Mouse (Mus musculus) thymus, postnatal 10 days (tissue): Measurements from ENCODE around the gene Rhbdl3.

ENCODE experiments used
- DNase-seq, 2 experiments: peaks; one replicate each; pipeline ENCODE4 v3.0.0; 2021; ENCODE audit warnings: low spot score in 2 of 2

The Rhbdl3 gene

DNA sequence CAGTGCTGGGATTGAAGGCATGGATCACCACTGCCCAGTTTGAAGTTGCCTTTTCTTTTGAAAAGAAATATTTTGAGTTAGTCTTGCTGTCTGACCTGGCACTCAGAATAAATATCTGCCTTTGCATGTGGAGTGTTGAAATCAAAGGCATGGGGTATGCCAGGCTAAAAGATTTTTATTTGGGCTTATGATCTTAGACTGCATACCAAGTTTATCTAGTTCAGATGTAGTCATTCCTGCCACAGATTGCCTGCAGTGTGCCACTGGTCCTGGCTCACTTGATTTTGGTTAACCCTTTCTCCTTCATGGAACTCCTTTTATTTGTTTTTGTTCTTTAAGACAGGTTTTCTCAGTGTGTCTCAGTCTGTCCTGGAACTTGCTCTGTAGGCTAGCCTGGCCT is 83.7 kb downstream of the Rhbdl3 start:
- DNase-seq = no peak

DNA sequence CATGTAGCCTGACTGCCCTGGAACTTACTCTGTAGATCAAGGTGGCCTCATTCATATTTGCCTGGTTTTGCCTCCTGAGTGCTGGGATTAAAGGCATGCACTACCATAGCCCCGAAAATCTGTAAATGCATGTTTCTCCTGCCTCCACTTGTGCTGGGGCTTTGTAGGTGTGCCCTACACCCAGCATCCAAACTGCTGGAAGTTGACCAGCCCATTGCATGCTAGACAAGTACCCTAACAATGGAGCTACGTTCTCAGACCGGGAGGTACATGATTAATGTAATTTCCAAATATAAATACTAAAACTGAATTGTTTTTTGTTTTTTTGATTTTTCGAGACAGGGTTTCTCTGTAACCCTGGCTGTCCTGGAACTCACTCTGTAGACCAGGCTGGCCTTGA is 84.3 kb downstream of the Rhbdl3 start:
- no peak for DNase-seq

DNA sequence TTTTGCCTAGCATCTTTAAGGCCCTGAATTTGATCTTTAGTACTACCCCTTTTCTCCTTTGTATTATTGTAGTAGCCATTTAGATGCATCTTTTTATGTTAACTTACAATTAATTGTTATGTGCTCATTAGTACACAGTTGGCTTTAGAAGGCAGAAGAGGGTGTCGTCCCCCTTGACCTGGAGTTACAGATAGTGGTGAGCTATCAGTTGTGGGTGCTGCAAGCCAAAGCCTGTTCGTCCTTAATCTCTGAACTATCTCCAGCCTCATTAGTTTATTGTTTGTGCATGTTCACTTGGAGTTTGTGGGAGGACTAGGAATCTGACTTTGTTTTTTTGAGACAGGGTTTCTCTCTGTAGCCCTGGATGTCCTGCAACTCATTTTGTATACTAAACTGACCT is 86.1 kb downstream of the Rhbdl3 start:
- no peak for DNase-seq

DNA sequence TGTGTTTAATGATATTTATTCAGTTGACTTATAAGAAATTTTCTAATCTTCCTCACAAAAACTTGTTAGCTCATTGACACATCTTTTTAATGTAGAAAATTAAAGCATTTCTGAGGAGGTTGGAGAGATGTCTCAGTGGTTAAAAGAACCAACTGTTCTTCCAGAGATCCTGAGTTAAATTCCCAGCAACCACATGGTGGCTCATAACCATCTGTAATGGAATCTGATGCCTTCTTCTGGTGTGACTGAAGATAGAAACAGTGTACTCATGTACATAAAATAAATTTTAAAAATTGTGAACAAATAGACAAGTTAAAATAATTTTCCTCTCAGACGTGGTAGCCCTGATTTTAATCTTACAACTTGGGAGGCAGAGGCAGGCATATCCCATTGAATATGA is 89.2 kb downstream of the Rhbdl3 start:
- DNase-seq = no peak

DNA sequence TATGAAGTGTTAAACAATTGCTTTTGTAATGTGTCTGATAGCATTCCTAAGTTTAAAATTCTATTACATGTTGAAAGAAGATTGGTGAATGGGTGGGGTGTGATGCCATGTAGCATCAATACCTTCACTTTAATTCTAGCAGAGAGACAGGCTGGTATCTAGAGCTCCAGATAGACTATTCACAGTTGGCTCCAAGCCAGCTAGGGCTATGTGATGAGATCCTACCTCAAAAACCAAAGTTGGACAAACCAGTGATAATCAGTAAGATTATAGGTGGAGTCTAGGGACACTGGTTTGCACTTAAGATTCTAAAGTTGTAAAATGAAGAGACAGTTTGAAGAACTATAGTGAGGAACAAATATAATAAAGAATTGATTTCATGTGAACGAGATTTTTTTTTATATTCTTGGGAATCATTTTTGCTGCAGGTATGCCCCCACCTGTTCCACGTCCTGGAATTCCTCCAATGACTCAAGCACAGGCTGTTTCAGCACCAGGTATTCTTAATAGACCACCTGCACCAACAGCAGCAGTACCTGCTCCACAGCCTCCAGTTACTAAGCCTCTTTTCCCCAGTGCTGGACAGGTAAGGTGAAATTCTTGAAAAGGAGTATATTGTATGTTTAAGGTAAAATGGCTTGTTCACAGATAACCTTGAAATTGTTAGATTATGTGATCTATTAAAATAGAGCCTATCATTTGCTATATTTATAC is 90.9 kb downstream of the Rhbdl3 start:
- no peak for DNase-seq

DNA sequence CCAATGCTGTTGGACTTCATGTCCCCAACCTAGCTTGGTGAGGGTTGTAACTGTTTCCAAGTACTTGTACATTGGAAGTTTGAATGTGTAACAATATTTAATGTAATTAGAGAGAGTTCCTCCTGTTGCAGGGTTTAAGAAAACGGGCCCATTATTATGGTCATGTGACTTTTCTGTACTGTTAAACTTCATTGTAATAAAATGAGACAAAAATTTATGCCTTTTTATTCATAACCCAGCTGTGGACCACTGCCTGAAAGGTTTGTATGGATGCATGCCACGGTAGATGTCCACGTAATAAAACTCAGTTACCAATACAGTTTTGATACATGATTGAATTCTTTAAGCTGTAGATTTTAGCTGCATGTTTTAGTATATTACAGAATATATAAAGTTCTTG is 95.2 kb downstream of the Rhbdl3 start:
- no peak for DNase-seq

DNA sequence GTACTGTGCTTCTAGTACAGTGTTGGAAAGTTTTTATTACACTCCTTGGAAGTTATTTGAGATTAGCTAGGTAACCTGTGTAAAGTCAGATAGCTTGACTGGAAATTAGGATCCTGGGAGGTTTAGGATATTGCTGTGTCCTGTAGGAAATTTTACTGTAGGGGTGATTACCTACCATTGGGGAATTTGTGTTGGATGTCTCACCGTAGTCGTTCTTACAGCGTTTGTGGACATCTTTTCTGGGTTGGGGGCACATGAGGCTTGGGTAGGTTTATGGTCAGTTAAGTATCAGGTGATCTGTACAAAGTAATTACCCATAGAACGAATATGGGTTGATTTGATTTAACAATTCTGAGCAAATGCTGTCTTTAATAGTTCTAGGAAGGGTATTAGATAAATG is 95.9 kb downstream of the Rhbdl3 start:
- DNase-seq = no peak
